Mouse (Mus musculus) cerebellum, adult (tissue): ENCODE data around the gene Tcp1.
"Not testable (repeated sequence)": the region's sequence is repeated elsewhere in the genome, so short reads cannot be mapped to it uniquely, and the experiment has no call there.

ENCODE experiments used
- ATAC-seq: cut with Nextera tagmentation; 2 replicates; pipeline ENCODE4 v1.9.2; 2017; ENCODE audit warnings: mild to moderate bottlenecking, moderate library complexity, mixed read lengths; ENCODE audit not compliant: insufficient number of reproducible peaks, low FRiP score, low TSS enrichment

Gene Tcp1

DNA sequence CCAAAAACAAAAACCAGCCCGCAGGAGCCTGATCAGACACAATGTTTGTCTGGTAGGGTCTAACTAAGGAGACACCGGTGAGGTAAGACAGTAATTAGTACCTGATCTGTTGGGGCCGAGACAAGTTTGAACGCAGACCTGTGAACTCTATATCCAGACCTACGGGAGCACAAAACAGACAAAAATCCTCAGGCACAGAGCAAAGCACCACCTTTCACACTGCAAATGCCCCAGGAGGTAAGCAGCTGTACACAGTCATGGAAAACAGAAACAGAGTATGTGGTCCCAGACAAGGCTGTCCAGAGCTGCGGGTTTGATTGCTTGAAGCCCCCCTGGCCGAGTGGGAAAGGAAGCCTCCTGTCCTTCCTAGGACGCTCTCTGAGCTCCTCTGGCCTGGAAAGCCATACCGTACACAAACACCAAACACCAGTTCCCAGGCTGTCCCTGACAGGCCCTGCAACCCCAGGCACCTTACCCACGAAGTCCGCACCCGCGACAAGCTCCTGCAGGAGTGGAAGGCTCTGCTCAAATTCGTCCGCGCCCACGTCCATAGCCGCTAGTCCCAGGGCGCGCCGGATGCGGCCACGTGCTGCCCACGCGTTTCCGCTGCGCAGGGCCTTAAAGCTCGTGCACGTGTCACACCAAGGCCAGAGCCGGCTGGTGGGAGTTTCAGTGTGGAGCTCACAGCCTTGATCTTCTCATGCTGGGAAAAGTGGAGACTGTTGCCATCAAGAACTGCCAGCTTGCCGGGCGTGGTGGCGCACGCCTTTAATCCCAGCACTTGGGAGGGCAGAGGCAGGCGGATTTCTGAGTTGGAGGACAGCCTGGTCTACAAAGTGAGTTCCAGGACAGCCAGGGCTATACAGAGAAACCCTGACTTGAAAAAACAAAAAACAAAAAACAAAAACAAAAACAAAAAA is 5.9 kb upstream of the Tcp1 start, which contains the start of gene Pnldc1:
Gene Pnldc1, minus strand, starts transcription at position 870 of the 920 bp plus-strand sequence.
- ATAC-seq = no peak

DNA sequence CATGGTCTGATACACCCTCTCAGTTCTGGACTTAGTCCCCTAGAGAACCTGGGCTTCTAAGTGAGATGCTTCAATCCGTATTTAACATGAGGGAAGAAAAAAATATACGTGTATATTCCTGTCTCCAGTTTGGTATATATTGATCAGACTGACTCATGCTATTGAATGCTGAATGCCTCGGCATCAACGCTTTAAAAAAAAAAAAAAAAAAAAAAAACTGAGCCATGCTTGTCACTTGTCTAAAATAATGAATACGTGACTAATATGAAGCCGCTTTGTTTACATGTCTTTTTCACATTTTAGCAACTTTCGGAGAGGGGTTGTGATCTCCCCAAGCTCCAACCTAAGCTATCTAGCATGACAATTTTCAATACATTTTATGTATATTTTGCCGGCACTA is 5.1 kb upstream of the Tcp1 start:
- ATAC-seq = no peak

DNA sequence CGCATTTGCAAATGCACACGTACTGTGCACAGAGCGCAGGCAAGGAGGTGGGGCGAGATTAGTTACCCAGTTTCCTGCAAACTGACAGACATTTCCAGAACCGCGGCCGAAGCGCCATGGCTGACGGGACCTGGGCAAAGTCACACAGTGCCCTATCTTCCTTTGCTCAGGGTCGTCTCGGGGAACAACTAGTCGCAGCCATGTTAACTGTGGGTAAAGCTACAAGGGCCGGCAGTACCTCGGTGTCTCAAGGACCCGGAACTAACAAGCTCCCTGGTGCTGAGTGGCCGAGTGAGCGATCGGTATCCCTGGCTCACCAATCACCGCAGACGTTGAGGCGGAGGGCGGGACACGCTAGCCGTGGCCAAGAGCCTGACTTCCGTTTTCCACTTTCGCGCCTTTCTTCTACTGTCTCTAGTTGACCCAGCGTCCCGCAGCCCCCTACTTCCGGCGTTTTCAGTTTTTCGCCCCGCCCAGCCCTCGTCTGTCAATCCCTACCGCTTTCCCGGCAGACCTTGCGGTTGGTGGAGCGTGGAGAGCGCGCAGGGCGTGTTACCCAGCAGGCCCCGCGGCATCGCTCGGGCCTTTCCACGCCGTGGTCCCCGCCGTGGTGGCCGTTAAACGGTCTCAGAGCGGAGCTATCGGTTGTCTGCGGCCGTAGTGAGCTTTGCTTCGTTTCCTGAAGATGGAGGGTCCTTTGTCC is 531 bp downstream of the Tcp1 start, which contains the start of gene Mrpl18:
Gene Mrpl18, minus strand, starts transcription at position 465 of the 703 bp plus-strand sequence.
- ATAC-seq = peak; percentile 99

DNA sequence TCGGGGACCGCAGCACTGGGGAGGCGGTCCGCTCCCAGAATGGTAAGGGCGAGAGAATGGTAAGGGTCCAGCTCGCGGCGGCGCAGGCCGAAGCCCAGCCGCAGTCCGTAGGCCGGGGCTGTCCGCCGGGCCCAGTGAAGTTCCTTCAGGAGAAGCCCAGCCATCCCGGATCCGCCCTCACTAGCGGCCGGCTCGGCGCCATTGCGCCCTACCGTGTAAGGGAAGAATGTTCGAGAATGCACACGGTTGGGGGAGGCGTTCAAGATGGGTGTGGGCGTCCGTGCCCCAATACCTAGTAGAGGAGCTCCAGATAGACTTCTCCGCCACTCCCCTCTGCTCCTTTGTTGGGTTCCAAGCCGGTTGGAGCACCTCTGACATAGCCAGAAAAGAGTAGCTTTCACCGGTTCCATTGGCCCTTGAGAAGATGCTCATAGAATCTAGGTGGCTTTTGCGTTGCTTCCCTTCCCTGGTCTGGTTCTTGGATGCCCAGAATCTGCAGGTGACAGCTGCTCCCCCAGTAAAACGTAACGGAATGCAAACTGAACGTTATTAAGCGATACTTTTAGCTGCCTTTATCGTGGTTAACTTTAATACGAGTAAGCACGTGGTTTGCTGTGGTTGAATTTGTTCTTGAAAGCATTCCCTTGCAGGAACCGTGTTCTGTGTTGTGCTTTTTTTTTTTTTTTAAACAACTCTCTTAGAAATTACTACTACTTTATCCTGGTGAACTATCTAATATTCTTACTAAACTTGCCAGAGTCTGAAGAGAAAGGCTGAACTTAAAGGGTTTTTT is 1.3 kb downstream of the Tcp1 start:
- peak; percentile 24; the same call in 1 of the 2 replicates for ATAC-seq

DNA sequence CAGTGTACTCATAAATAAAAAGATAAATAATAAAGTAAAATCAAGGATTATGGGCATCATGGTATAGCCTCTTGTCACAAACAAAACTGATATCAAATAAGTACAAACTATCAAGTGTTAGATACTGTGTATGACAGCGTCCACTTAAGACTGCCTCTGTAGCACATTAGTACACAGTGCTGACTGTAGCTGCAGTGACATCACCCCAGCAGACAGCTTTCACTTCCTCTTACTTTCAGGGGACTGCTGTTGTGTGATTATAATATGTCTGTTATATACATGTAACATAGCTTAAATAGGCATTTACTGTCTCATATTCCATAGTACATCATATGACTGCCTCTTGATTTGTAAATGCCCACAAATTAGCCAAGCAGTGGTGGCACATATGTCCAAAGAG is 5.6 kb downstream of the Tcp1 start:
- ATAC-seq = no peak

DNA sequence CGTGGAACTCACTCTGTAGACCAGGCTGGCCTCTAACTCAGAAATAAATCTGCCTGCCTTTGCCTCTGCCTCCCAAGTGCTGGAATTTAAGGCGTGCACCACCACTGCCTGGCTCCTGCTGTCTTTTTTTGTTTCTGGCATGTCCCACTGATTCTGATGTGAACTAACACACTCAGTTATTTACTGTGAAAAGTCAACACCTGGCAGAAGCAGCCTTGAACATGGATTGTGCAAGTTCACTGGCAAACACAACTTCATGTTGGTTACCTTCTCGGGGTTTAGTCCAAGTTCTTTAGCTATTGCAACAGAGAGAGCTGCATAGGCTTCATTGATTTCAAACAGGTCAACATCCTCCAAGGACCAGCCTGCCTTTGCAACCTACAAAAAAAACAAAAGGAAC is 9.5 kb downstream of the Tcp1 start:
- no peak for ATAC-seq

GRCm38 (mm10) chr17:12925703-12926180 is 10.2 kb downstream of the Tcp1 start:
- no peak for ATAC-seq

DNA sequence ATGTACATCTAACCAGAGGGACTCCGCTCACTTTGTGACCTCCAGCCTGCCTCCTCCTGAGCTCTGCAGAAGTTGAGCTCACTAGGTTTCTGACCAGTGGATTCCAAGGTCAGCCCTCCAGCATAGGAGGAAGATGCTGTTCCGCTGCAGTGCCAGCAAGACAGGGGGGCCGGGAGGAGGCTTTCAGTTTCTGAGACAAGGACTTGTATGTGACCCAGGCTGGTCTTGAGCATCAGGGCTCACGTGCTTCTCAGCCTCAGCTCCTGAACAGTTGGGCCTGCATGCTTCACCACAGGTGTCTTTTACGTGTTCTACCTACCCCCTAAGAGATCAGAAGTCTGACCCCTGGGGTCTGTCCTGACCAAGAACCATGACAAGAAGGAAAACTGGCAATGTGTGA is 16.1 kb downstream of the Tcp1 start:
- ATAC-seq = not testable (repeated sequence)

DNA sequence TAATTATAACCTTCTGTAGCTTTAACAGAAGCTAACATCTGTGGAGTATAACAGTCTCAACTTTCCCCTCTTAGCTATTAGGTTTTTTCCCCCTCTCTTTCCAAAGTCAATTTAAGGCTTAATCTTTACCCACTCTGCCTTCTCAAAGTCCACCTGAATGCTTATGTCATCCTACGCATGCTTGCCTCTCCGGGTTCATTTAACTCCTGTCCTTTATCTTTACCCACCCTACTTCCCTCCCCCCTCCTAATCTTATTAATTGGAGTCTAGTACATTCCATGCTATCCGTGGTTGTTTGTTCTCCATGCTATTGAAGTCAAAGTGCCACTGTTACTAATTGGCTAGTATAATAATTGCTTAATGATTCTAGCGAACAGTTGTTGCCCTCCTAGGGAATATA is 20.2 kb downstream of the Tcp1 start:
- ATAC-seq = no peak

DNA sequence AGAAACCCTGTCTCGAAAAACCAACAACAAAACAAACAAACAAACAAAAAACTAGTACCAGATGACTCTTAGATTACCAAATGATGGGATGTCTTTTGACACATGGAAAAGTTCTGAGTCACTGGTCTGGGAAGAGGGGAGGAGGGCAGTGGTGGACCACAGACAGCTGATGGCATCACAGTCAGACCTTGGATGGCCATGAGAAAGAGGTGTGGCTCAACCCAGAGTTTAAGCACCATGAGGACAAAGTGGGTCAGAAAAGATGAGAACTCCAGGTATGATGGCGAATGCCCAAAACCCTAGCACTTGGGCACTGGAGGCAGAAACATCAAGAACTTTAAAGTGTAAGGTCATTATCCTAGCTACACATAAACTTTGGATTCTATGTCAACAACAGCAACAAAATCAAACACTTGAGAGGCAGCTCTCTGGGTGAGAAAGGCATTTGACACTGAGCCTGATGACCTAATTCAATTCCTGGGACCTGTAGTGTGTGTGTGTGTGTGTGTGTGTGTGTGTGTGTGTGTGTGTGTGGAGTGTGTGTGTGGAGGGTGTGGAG is 22.0 kb downstream of the Tcp1 start:
- ATAC-seq = no peak

DNA sequence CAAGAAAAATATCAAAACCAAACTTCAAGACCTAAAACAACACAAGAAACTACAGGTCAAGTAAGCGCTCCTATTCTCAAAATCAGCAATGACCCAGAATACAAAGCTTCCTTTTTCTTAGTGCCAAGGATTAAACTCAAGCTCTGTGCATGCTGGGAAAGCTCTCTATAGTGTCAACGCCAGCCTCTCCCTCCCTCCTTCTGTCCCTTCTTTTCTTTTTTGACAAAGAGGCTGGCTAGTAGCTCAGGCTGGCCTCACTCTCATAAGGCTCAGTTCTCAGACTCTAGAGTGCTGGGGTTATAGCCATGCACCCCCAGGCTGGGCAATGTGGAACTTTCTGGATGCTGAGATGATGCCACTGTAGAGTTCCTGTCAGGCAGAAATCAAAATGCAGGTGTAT is 22.6 kb downstream of the Tcp1 start:
- no peak for ATAC-seq

- ATAC-seq = peak; percentile 70; the same call in 1 of the 2 replicates
Measured at GRCm38 (mm10) chr17:12939377-12940148, 24.1 kb downstream of the Tcp1 start.

DNA sequence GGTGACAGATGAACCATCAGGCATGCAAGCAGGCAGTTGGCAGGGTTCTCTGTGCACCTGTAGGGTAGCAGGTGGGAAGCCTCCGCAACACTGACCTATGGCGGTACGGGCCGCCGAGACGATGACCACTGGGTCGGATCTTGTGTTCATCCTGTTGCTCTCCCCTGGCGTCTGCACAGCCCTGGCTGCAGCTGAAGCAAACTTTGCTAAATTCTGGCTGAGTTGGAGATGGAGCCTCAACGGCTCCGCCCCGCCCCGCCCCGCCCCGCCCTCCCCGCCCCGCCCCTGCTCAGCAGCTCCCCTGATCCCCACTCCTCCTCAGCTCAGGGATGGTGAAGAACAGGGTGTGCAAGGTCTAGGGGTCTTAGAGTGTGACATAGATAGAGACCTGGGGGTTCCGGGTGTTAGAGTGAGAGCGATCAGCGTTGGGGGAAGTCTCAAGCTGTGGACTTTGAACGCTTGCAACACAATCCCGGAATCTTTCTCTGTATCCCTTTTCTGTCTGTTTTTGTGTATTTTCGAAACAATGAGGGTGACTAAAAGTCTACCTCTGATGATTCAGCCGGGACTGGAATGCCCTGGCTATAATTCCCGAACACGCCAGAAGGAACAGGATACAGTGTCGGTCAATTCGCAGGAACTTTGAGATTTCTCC is 24.8 kb downstream of the Tcp1 start, which contains the start of gene Acat3:
Gene Acat3, minus strand, starts transcription at position 450 of the 655 bp plus-strand sequence.
- ATAC-seq = peak; percentile 64; the same call in 1 of the 2 replicates

DNA sequence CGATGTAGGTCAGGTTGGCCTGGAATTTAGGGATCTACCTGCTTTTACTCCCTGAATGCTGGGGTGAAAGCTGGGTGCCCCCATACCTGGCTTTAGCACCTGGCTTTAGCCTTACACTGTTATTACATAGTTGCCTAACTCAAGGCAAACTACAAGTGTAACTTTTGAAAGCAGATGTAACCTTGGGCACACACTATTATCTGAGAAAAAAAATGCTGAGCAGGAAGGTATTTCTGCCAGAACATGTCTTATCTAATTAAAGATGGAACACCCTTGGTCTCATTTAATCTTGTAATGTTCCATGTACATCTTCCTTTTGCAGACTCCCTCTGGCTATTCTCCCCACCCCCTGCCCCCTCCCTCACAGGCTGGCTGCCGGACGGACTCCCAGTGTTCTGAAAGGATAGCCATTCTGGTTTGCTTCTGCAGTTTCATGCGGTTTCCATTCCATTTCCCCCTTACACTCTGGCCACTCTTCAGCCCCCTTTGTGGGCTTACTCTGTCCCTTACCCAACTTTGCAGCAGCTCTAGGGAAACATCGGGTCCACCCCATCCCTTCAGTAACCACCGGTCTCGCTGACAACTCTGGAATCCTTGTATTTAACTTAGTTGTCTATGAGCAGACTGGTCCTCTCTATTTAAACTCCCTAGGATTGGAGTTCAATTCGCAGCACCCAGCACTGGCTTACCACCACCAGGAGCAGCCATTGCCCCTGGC is 26.2 kb downstream of the Tcp1 start:
- ATAC-seq = no peak

DNA sequence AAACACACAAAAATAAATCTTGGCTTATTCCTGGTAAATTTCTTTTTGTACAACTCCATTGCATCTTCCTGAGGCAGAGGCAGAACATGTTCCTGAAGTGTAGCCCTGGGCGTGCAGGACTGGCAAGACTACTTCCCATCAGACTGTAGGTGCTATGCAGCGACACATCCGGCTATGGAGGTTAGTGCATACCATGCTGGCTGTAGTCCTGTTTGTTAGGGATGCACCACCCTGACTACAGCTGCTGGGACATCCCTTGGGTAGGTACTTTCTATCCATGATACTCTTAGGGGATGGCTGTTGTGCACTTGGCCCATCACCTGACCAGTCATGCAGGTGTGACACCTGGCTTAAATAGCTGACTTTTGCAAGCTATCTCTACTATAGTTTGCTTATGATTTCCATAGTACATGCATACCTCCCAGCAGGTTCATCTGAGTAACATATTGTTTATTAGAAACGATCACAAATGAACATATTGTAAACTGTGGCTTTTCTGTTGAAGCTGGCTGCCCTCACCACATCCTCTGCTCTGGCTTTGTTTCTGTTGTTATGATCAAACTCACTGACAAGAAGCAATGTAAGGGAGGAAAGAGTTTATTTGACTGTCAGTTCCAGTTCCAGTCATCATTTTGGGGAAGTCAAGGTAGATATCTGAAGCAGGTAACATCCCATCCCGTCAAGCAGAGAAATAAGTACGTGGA is 27.1 kb downstream of the Tcp1 start:
- ATAC-seq = no peak

DNA sequence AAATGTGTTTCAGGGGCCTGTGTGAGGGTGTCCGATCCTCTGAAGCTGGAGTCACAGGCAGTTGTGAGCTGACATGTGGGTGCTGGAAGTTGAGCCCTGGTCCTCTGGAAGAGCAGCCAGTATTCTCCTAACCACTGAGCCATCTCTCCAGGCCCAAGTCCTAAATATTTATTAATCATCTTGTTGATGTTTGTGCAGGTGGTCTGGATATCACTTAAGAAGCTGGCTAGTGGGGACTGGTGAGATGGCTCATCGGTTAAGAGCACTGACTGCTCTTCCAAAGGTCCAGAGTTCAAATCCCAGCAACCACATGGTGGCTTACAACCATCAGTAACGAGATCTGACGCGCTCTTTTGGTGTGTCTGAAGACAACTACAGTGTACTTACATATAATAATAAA is 34.2 kb downstream of the Tcp1 start:
- ATAC-seq = no peak

DNA sequence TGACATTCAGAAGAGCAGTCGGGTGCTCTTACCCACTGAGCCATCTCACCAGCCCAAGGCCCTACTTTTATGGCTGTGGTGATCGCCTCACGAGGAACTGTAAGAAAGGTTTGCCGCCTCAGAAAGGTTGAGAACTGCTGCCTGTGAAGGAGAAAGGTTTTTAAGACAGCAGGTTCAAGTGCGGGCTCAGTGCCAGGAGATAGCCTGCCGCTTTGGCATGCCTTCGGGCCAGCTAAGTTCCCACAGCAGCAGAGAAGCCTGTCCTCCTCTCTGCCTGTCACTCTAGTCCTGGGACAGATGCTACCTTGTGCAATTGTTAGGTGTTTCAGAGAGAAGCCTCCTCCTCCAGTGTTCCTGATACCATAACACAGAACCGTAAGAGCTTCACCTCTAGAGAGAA is 41.2 kb downstream of the Tcp1 start:
- no peak for ATAC-seq

- ATAC-seq = not testable (repeated sequence)
Measured at GRCm38 (mm10) chr17:12959377-12959776, 43.9 kb downstream of the Tcp1 start.
